Mouse (Mus musculus): ENCODE data around the gene BC004004. TPM values are rescaled to one million over a fixed set of nuclear protein-coding genes. Genes with fewer than 3 reads are reported as not detected.
"Not testable (repeated sequence)": the region's sequence is repeated elsewhere in the genome, so short reads cannot be mapped to it uniquely, and the experiment has no call there.

BC004004 gene
- polyA plus RNA-seq, 1 experiment from 2014 or later, result 75.3 TPM

GRCm38 (mm10) chr17:29251006-29251405 is 17.6 kb upstream of the BC004004 start:
- H3K4me3 ChIP-seq; H3K9me3 ChIP-seq; H3K9ac ChIP-seq; H3K4me2 ChIP-seq (replicated peaks); H3K4me1 ChIP-seq; ATAC-seq (ENCODE audit: low FRiP score, low read depth); H3K27me3 ChIP-seq (replicated peaks); H3K27ac ChIP-seq: not testable (repeated sequence)
- H3K36me3 ChIP-seq, result peaks cover 49% of the 10 kb centered on the region
- 89% methylated on average over 14 of the region's 14 CpGs for WGBS

DNA sequence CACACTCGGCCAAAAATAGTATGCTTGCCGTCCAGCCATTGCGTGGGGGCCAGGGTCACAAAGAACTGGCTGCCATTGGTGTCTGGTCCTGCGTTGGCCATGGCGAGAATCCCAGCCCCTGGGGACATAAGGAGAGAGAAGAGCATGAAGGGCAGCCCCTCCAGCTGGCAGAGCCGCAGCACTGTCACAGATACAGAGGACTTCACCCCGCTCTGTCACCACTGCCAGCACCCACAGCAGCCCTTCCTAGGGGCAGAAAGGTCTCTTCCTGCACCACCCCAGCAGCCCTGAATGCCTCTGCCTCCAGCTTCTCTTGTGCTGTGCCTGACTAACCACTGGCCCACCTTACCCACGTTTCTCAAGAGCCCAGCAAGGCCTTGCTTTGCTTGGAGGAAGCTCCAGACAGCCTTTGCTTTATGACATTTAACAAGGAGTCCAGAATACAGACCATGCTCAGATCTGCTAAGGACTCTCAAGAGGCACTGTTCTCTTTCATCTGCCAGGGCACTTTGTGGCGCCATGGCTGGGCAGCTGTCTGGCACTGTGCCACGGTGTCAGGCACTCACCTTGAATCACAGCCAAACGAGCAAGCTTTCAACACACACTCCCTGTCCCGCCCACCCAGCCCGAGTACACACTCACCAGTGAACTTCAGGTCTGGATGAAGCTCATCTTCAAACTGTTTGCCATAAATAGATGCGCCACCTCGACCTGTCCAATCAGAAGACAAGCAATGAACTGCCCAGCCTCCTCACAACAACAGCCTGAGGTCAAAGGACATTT is 16.8 kb upstream of the BC004004 start:
- no peak for ATAC-seq (ENCODE audit: low FRiP score, low read depth)
- H3K4me2 ChIP-seq (replicated peaks), result no peak overlapping the region
- H3K4me3 ChIP-seq, result no peak overlapping the region
- 89% methylated on average over 15 of the region's 15 CpGs for WGBS
- H3K27ac ChIP-seq, result no peak overlapping the region
- 0 out of 2 replicates have a peak, but pooled peaks cover 7% of the 10 kb centered on the region for H3K4me1 ChIP-seq
- peaks cover 52% of the 10 kb centered on the region for H3K36me3 ChIP-seq
- no peak overlapping the region for H3K9ac ChIP-seq
- no peaks in the 10 kb centered on the region for H3K27me3 ChIP-seq (replicated peaks)
- H3K9me3 ChIP-seq, result no peaks in the 10 kb centered on the region

DNA sequence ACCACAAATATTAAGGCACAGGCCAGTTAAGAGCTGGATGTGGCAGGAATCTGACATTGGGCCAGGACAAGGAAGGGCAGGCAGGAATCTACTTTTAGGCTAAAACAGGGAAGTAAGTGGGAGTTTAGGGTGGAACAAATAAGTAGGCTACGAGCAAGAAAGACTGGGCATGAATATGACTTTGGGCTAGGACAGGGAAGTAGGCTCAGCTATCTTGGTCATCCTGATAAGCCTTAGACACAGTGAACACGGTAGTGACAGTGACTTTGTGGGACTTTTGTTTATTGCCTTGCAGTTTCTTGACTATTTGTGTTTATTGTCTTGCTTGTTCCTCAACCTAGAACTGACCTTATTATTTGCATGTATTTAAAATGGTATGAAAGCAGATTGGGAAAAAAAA is 15.4 kb upstream of the BC004004 start:
- H3K9me3 ChIP-seq, result no peaks in the 10 kb centered on the region
- no peak overlapping the region for H3K9ac ChIP-seq
- no peak overlapping the region for H3K4me3 ChIP-seq
- 0 out of 2 replicates have a peak, but pooled peaks cover 7% of the 10 kb centered on the region for H3K4me1 ChIP-seq
- no peaks in the 10 kb centered on the region for H3K27me3 ChIP-seq (replicated peaks)
- no peak overlapping the region for H3K4me2 ChIP-seq (replicated peaks)
- no peak overlapping the region for H3K27ac ChIP-seq
- peaks cover 67% of the 10 kb centered on the region for H3K36me3 ChIP-seq
- ATAC-seq (ENCODE audit: low FRiP score, low read depth), result no peak
- WGBS, result 93% methylated on average over 2 of the region's 2 CpGs

GRCm38 (mm10) chr17:29253684-29254083 is 14.9 kb upstream of the BC004004 start:
- Histone ChIP-seq H3K27ac (no peak overlapping the region), H3K36me3 (peaks cover 70% of the 10 kb centered on the region)
- 63% methylated on average over 9 of the region's 9 CpGs for WGBS

DNA sequence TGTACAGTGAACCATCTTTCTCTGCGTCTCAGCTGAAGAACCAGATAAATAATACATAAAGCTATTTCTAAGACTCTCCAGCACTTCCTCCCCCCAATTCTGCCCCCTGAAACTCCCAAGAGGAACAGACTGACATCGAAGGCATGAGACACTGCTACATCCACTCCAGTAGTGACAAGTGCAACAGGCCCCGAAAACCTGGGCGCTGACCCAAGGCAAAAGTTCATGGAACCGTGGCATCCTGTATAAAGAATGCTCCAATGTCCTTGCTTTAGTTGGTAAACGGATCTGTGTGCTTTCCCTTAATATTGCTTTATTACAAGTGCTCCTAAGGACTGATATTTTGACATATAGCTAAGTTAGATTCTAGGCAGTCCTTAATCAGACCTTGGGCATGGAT is 13.8 kb upstream of the BC004004 start:
- H3K4me1 ChIP-seq; H3K4me3 ChIP-seq; H3K27me3 ChIP-seq (replicated peaks); H3K9me3 ChIP-seq; ATAC-seq (ENCODE audit: low FRiP score, low read depth); H3K9ac ChIP-seq; H3K4me2 ChIP-seq (replicated peaks); H3K27ac ChIP-seq: not testable (repeated sequence)
- peaks cover 65% of the 10 kb centered on the region for H3K36me3 ChIP-seq
- 90% methylated on average over 6 of the region's 6 CpGs for WGBS

More at GRCm38 (mm10) chr17:29253684-29254083, 14.9 kb upstream of the BC004004 start:
- H3K4me3 ChIP-seq, result no peak overlapping the region
- no peaks in the 10 kb centered on the region for H3K9me3 ChIP-seq
- ATAC-seq (ENCODE audit: low FRiP score, low read depth), result no peak
- no peaks in the 10 kb centered on the region for H3K27me3 ChIP-seq (replicated peaks)
- H3K4me1 ChIP-seq, result 0 out of 2 replicates have a peak, but pooled peaks cover 7% of the 10 kb centered on the region
- H3K4me2 ChIP-seq (replicated peaks), result no peak overlapping the region
- no peak overlapping the region for H3K9ac ChIP-seq

GRCm38 (mm10) chr17:29256507-29256906 is 12.1 kb upstream of the BC004004 start:
- Histone ChIP-seq H3K9me3 (no peaks in the 10 kb centered on the region), H3K9ac (no peak overlapping the region), H3K4me1 (0 out of 2 replicates have a peak, but pooled peaks cover 6% of the 10 kb centered on the region), H3K4me2 (replicated peaks) (no peak overlapping the region), H3K4me3 (no peak overlapping the region), H3K36me3 (peaks cover 66% of the 10 kb centered on the region), H3K27me3 (replicated peaks) (no peaks in the 10 kb centered on the region), H3K27ac (no peak overlapping the region)
- WGBS, result 82% methylated on average over 6 of the region's 6 CpGs
- ATAC-seq (ENCODE audit: low FRiP score, low read depth), result no peak

GRCm38 (mm10) chr17:29257001-29257511 is 11.5 kb upstream of the BC004004 start:
- Histone ChIP-seq H3K36me3 (peaks cover 64% of the 10 kb centered on the region), H3K4me1 (0 out of 2 replicates have a peak, but pooled peaks cover 5% of the 10 kb centered on the region)
- WGBS, result 94% methylated on average over 10 of the region's 10 CpGs

GRCm38 (mm10) chr17:29258025-29258558 is 10.5 kb upstream of the BC004004 start:
- Histone ChIP-seq H3K27ac (no peak overlapping the region), H3K4me1 (peaks cover 15% of the 10 kb centered on the region)
- 87% methylated on average over 10 of the region's 10 CpGs for WGBS

More at GRCm38 (mm10) chr17:29257001-29257511, 11.5 kb upstream of the BC004004 start:
- Histone ChIP-seq H3K9ac (no peak overlapping the region), H3K27me3 (replicated peaks) (no peaks in the 10 kb centered on the region), H3K4me2 (replicated peaks) (no peak overlapping the region), H3K9me3 (no peaks in the 10 kb centered on the region), H3K4me3 (no peak overlapping the region), H3K27ac (no peak overlapping the region)
- ATAC-seq (ENCODE audit: low FRiP score, low read depth), result no peak

DNA sequence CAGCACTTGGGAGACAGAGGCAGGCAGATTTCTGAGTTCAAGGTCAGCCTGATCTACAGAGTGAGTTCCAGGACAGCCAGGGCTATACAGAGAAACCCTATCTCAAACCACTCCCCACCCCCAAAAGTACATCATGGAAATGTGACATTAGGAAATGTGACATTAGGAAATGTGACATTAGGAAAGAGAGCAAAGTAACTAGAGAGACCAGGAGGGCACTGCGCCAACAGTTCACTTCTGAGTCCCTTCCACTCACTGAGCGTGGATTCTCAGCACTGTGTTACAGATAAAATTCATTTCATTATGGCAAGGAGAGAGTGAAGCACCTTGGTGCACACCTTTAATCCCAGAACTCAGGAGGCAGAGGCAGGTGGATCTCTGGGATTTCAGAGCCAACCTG is 9.7 kb upstream of the BC004004 start:
- Histone ChIP-seq H3K9me3 (no peaks in the 10 kb centered on the region), H3K36me3 (peaks cover 53% of the 10 kb centered on the region), H3K4me1 (peaks cover 17% of the 10 kb centered on the region), H3K4me2 (replicated peaks) (no peak overlapping the region), H3K9ac (no peak overlapping the region; the same call in 1 of the 2 replicates), H3K4me3 (no peak overlapping the region), H3K27ac (no peak overlapping the region), H3K27me3 (replicated peaks) (no peaks in the 10 kb centered on the region)
- WGBS, result 97% methylated on average over 2 of the region's 2 CpGs
- no peak for ATAC-seq (ENCODE audit: low FRiP score, low read depth)

More at GRCm38 (mm10) chr17:29258025-29258558, 10.5 kb upstream of the BC004004 start:
- Histone ChIP-seq H3K9me3 (no peaks in the 10 kb centered on the region), H3K27me3 (replicated peaks) (no peaks in the 10 kb centered on the region), H3K9ac (no peak overlapping the region), H3K4me3 (no peak overlapping the region), H3K36me3 (peaks cover 56% of the 10 kb centered on the region), H3K4me2 (replicated peaks) (no peak overlapping the region)
- no peak for ATAC-seq (ENCODE audit: low FRiP score, low read depth)

- H3K9ac ChIP-seq, result peak overlapping the region; percentile 33; the same call in 1 of the 2 replicates
- H3K36me3 ChIP-seq, result peaks cover 48% of the 10 kb centered on the region
- 6% methylated on average over 3 of the region's 3 CpGs for WGBS
- H3K4me2 ChIP-seq (replicated peaks), result no peak overlapping the region
- no peaks in the 10 kb centered on the region for H3K27me3 ChIP-seq (replicated peaks)
- no peak overlapping the region for H3K4me3 ChIP-seq
- peaks cover 21% of the 10 kb centered on the region for H3K4me1 ChIP-seq
- ATAC-seq (ENCODE audit: low FRiP score, low read depth), result peak; percentile 38; the same call in 1 of the 2 replicates
- H3K27ac ChIP-seq, result no peak overlapping the region
- H3K9me3 ChIP-seq, result no peaks in the 10 kb centered on the region
Observed at GRCm38 (mm10) chr17:29259489-29259888, 9.1 kb upstream of the BC004004 start.

DNA sequence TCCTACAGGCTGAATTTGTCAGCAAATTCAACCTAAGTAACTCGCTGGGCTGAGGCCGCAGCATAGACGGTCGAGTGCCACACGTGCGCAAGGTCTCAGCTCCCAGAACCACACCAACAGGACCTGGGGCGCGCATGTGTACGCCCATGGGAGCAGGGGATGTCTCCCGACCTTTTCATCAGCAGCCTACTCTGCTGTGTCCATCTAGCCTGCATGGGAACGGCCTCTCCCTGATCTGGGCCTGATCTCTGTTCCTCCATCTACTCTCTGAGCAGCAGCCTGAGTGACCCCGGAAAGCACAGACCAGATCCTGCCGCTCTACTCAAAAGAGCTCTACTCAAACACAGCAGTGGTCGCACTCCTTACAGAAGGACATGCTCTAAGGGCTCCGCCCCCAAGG is 8.1 kb upstream of the BC004004 start:
- Histone ChIP-seq H3K27me3 (replicated peaks) (no peaks in the 10 kb centered on the region), H3K36me3 (peaks cover 44% of the 10 kb centered on the region), H3K4me3 (no peak overlapping the region), H3K27ac (no peak overlapping the region), H3K9ac (0 out of 2 replicates have a peak overlapping the region, but pooled peaks have one; percentile 5), H3K4me2 (replicated peaks) (no peak overlapping the region), H3K9me3 (no peaks in the 10 kb centered on the region), H3K4me1 (peaks cover 23% of the 10 kb centered on the region)
- ATAC-seq (ENCODE audit: low FRiP score, low read depth), result no peak
- WGBS, result 88% methylated on average over 15 of the region's 15 CpGs

DNA sequence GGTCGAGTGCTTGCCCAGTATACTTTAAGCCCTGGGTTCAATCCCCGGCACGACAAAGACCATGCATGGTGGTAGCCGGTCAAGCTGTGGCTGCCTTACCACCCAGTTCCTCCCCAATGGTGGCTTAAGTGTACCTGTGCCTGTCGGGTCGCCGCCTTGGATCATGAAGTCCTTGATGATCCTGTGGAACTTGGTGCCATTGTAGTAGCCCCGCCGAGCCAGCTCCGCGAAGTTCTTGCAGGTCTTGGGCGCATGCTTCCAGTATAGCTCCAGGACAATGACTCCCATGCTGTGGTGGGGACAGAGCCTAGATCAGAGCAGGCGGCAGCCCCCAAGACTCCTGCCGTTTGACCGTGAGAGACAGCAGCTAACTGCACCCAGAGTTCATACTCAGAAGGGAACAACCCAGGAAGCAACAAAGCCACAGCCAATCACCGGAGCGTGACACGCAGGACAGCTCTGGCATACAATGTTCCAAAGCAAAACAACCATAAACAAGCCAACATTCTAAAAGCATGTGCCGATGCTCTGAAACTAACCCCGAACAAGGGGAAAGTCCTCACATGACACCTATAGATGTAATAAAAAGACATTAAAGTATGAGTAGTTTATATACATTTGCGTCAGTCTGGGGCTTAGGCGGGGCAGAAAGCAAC is 6.9 kb upstream of the BC004004 start:
- Histone ChIP-seq H3K4me1 (peaks cover 20% of the 10 kb centered on the region), H3K36me3 (peaks cover 37% of the 10 kb centered on the region), H3K4me3 (no peak overlapping the region), H3K4me2 (replicated peaks) (peak overlapping the region; percentile 64; the same call in 1 of the 2 replicates), H3K27ac (no peak overlapping the region), H3K9me3 (no peaks in the 10 kb centered on the region), H3K27me3 (replicated peaks) (no peaks in the 10 kb centered on the region), H3K9ac (no peak overlapping the region)
- WGBS, result 91% methylated on average over 22 of the region's 22 CpGs
- ATAC-seq (ENCODE audit: low FRiP score, low read depth), result no peak

All from neural tube, embryonic 12.5 days (tissue).